Comparison of ENCODE assay signal across 31 mouse cellular contexts in the genomic region with DNA sequence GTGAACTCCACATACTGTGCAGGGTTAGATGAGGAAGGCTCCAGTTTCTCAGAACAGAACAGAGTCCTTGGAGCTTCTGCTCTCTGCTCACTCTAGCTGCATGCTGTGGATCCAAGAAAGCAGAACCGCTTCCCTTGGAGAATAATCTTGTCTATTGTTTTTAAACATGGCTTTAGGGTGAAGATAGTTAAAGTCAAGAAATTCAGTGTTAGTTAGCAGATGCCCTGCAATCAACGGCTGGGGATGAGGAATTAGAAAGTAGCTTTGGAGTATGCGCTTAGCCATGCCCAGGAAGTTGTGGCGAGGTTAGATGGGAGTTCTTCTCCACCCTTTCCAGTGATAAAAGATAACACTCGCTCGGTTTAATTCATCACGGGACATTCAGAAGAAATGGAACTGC.
DNase-seq lines count a peak whose midpoint lies in the region; ATAC-seq and TF ChIP-seq lines count a peak whose summit lies in the region.
"Had no signal": no experiment of that assay in that cellular context is flagged by ENCODE, and none has a peak within 500 bp of the region (broad histone marks: within the 10 kb centered on the region; RNA-seq: fewer than 3 reads in every experiment).

No protein-coding gene starts in this region.

- H3K4me1 ChIP-seq in G1E (ENCODE audit: insufficient read depth, low read depth, low read length): peaks cover 53% of the 10 kb centered on the region
- H3K4me1 ChIP-seq in liver, embryonic 15.5 days (replicated peaks): peaks cover 16% of the 10 kb centered on the region
- H3K4me1 ChIP-seq in forebrain, postnatal 0 days (ENCODE audit: insufficient read depth): no peaks in the 10 kb centered on the region
- H3K4me1 ChIP-seq: intestine, embryonic 15.5 days; limb, embryonic 10.5 days; stomach, embryonic 15.5 days had no signal

- ATAC-seq in G1E (ENCODE audit: extremely low read depth, insufficient number of reproducible peaks, low FRiP score, poor library complexity, severe bottlenecking): peak; percentile 80
- peak; percentile 19 to 40; a peak in 2 of 4 replicates for ATAC-seq in hematopoietic stem cell, adult 5-6 weeks (replicated peaks in 1 of 2; ENCODE audit: insufficient read depth in 1 of 2, low FRiP score in 2 of 2, low TSS enrichment in 1 of 2, low read depth in 1 of 2, poor library complexity in 2 of 2, severe bottlenecking in 2 of 2)
- ATAC-seq in liver, embryonic 15.5 days (ENCODE audit: insufficient read depth): peak; percentile 78
- ATAC-seq in forebrain, postnatal 0 days: no peak
- ATAC-seq: forebrain, embryonic 15.5 days; intestine, embryonic 15.5 days; lung, postnatal 0 days; midbrain, embryonic 16.5 days had no signal

- intact Hi-C loops in gastrocnemius, postnatal 14 days (cut with DNase I; ENCODE audit: low total_unique reads): no loop called here

- H3K27ac ChIP-seq in liver, embryonic 15.5 days (replicated peaks): peak overlapping the region; percentile 38; the same call in 1 of the 2 replicates
- no peak overlapping the region for H3K27ac ChIP-seq in forebrain, postnatal 0 days (ENCODE audit: low read depth, low read length)
- H3K27ac ChIP-seq: embryonic facial prominence, embryonic 13.5 days; forebrain, embryonic 15.5 days; heart, adult 2 months; heart, embryonic 15.5 days; hindbrain, embryonic 15.5 days; intestine, embryonic 15.5 days; limb, embryonic 10.5 days; stomach, embryonic 15.5 days had no signal

- WGBS in liver, embryonic 15.5 days (ENCODE audit: insufficient replicate concordance): 11% methylated on average over 7 of the region's 7 CpGs
- 88% methylated on average over 7 of the region's 7 CpGs for WGBS in forebrain, postnatal 0 days

- H3K36me3 ChIP-seq in G1E (replicated peaks): peaks cover 8% of the 10 kb centered on the region
- no peaks in the 10 kb centered on the region for H3K36me3 ChIP-seq in liver, embryonic 15.5 days (replicated peaks)
- H3K36me3 ChIP-seq in forebrain, postnatal 0 days (ENCODE audit: insufficient read depth): no peaks in the 10 kb centered on the region
- H3K36me3 ChIP-seq: embryonic facial prominence, embryonic 13.5 days; forebrain, embryonic 15.5 days; heart, embryonic 15.5 days; hindbrain, embryonic 15.5 days; intestine, embryonic 15.5 days; limb, embryonic 10.5 days; stomach, embryonic 15.5 days had no signal

- H3K27me3 ChIP-seq in G1E (ENCODE audit: insufficient read depth, low read length): no peaks in the 10 kb centered on the region
- no peaks in the 10 kb centered on the region for H3K27me3 ChIP-seq in liver, embryonic 15.5 days
- H3K27me3 ChIP-seq in forebrain, postnatal 0 days (ENCODE audit: insufficient read depth, low read length): no peaks in the 10 kb centered on the region
- H3K27me3 ChIP-seq: CH12.LX; embryonic facial prominence, embryonic 13.5 days; forebrain, embryonic 15.5 days; heart, embryonic 15.5 days; hindbrain, embryonic 15.5 days; intestine, embryonic 15.5 days; stomach, embryonic 15.5 days had no signal

- no peak for TF ChIP-seq CTCF in G1E (IDR thresholded peaks at IDR 0.05; ENCODE audit: low read depth, low read length)
- no peak for TF ChIP-seq CTCF in forebrain, postnatal 0 days (IDR thresholded peaks at IDR 0.05; ENCODE audit: low read depth)

- H3K9me3 ChIP-seq in G1E (replicated peaks): no peaks in the 10 kb centered on the region
- no peaks in the 10 kb centered on the region for H3K9me3 ChIP-seq in liver, embryonic 15.5 days (replicated peaks)
- no peaks in the 10 kb centered on the region for H3K9me3 ChIP-seq in forebrain, postnatal 0 days (ENCODE audit: low read length)
- H3K9me3 ChIP-seq: embryonic facial prominence, embryonic 13.5 days; forebrain, embryonic 15.5 days; heart, embryonic 15.5 days; hindbrain, embryonic 15.5 days; intestine, embryonic 15.5 days; limb, embryonic 10.5 days; stomach, embryonic 15.5 days had no signal

- no peak overlapping the region; the same call in 1 of the 2 replicates for H3K4me3 ChIP-seq in G1E (ENCODE audit: low read depth, low read length)
- peak overlapping the region; percentile 31; the same call in 1 of the 2 replicates for H3K4me3 ChIP-seq in liver, embryonic 15.5 days (replicated peaks)
- no peak overlapping the region for H3K4me3 ChIP-seq in forebrain, postnatal 0 days (ENCODE audit: low read depth, low read length)
- H3K4me3 ChIP-seq: embryonic facial prominence, embryonic 13.5 days; forebrain, embryonic 15.5 days; heart, adult 2 months; heart, embryonic 15.5 days; hindbrain, embryonic 15.5 days; intestine, embryonic 15.5 days; limb, embryonic 10.5 days; stomach, embryonic 15.5 days had no signal

- peak overlapping the region; percentile 57 for H3K4me2 ChIP-seq in liver, embryonic 15.5 days
- no peak overlapping the region for H3K4me2 ChIP-seq in forebrain, postnatal 0 days (ENCODE audit: low read depth)
- H3K4me2 ChIP-seq: embryonic facial prominence, embryonic 13.5 days; forebrain, embryonic 15.5 days; heart, embryonic 15.5 days; hindbrain, embryonic 15.5 days; intestine, embryonic 15.5 days; stomach, embryonic 15.5 days had no signal

- no peak for DNase-seq in G1E (ENCODE audit: low spot score)
- DNase-seq in c-Kit-positive CD71-positive TER-119-negative erythroid progenitor cells, embryonic 14.5 days (ENCODE audit: low read depth): peak; percentile 29
- no peak for DNase-seq in lung, postnatal 36 days
- DNase-seq in spleen, postnatal 10 days (ENCODE audit: low spot score in 2 of 2): no peak
- no peak for DNase-seq in gastrocnemius, postnatal 14 days
- DNase-seq in forebrain, postnatal 0 days: no peak
- DNase-seq: adrenal gland, postnatal 10 days; B cell, adult 2 months; cerebellum, adult 11 months; cerebellum, adult 9-11 months; embryo, embryonic 11 days; gastrocnemius, postnatal 36 days; heart, adult 2 months; heart, postnatal 36 days; kidney, adult 8-10 months; kidney, postnatal 14 days; right cerebral cortex, adult 18-20 months; right cerebral cortex, postnatal 4 days; thymus, postnatal 36 days had no signal

- peak overlapping the region; percentile 32; the same call in 1 of the 2 replicates for H3K9ac ChIP-seq in liver, embryonic 15.5 days
- H3K9ac ChIP-seq in forebrain, postnatal 0 days: no peak overlapping the region
- H3K9ac ChIP-seq: embryonic facial prominence, embryonic 13.5 days; forebrain, embryonic 15.5 days; heart, embryonic 15.5 days; hindbrain, embryonic 15.5 days; intestine, embryonic 15.5 days; stomach, embryonic 15.5 days had no signal
